Mouse (Mus musculus) stomach, postnatal 0 days (tissue): ENCODE measurements around the gene Jph2.

ENCODE experiments used
- CTCF ChIP-seq: IDR thresholded peaks from 2 replicates; pipeline ENCODE4 v1.5.1; 2016; ENCODE audit warnings: antibody characterized with exemption, low read depth, mild to moderate bottlenecking, moderate library complexity
- EP300 ChIP-seq: optimal IDR thresholded peaks from 2 replicates; pipeline ENCODE3; 2016; ENCODE audit warnings: antibody characterized with exemption

GRCm38 (mm10) chr2:163397071-163397470 is 722 bp downstream of the Jph2 start:
- TF ChIP-seq CTCF: no peak
- no peak for TF ChIP-seq EP300
